Mouse (Mus musculus) embryonic facial prominence, embryonic 12.5 days (tissue): ENCODE results near the gene Slc27a5. TPM values are rescaled to one million over a fixed set of nuclear protein-coding genes. Genes with fewer than 3 reads are reported as not detected.

Experiments used
- ATAC-seq: fragments of 200-750 bp; cut with Nextera tagmentation; 2 replicates; pipeline ENCODE4 v1.8.0; 2017; ENCODE audit not compliant: insufficient number of reproducible peaks, insufficient read depth, low FRiP score, low TSS enrichment
- H3K27ac ChIP-seq: fragments of 300-500 bp; sonication (generic); 2 replicates; pipeline ENCODE4 v1.5.1; 2016; ENCODE audit warnings: mild to moderate bottlenecking
- H3K27me3 ChIP-seq: fragments of 300-500 bp; sonication (generic); 2 replicates; pipeline ENCODE4 v1.6.1; 2016; ENCODE audit warnings: mild to moderate bottlenecking, moderate library complexity
- H3K36me3 ChIP-seq: fragments of 300-500 bp; sonication (generic); 2 replicates; pipeline ENCODE4 v1.6.1; 2016; ENCODE audit warnings: mild to moderate bottlenecking
- H3K4me1 ChIP-seq: fragments of 300-500 bp; sonication (generic); 2 replicates; pipeline ENCODE4 v1.6.1; 2016
- H3K4me2 ChIP-seq: fragments of 300-500 bp; sonication (generic); replicated peaks from 2 replicates; pipeline ENCODE4 v1.6.1; 2016; ENCODE audit warnings: mild to moderate bottlenecking, moderate library complexity
- H3K4me3 ChIP-seq: fragments of 300-500 bp; sonication (generic); 2 replicates; pipeline ENCODE4 v1.5.1; 2016; ENCODE audit warnings: mild to moderate bottlenecking
- H3K9ac ChIP-seq: fragments of 300-500 bp; sonication (generic); 2 replicates; pipeline ENCODE4 v1.6.1; 2016; ENCODE audit warnings: mild to moderate bottlenecking, moderate library complexity
- H3K9me3 ChIP-seq: fragments of 300-500 bp; sonication (generic); 2 replicates; pipeline ENCODE4 v1.6.1; 2016; ENCODE audit warnings: mild to moderate bottlenecking, moderate library complexity
- WGBS: fragments of 180-500 bp; shearing (Covaris S2); methylation state at CpG from one replicate; pipeline ENCODE4 v1.1.7; 2016; 5-methylcytosine and 5-hydroxymethylcytosine counted together
- polyA plus RNA-seq: library from polyadenylated mRNA; unstranded; fragments of >200 nt; fragmentation: Nextera tagmentation; extraction: Ambion mirVana; gene quantifications from 2 replicates; pipeline ENCODE4 v1.2.1, GENCODE M21; 2016

The Slc27a5 gene
- polyA plus RNA-seq, 1 experiment from 2014 or later = not detected

DNA sequence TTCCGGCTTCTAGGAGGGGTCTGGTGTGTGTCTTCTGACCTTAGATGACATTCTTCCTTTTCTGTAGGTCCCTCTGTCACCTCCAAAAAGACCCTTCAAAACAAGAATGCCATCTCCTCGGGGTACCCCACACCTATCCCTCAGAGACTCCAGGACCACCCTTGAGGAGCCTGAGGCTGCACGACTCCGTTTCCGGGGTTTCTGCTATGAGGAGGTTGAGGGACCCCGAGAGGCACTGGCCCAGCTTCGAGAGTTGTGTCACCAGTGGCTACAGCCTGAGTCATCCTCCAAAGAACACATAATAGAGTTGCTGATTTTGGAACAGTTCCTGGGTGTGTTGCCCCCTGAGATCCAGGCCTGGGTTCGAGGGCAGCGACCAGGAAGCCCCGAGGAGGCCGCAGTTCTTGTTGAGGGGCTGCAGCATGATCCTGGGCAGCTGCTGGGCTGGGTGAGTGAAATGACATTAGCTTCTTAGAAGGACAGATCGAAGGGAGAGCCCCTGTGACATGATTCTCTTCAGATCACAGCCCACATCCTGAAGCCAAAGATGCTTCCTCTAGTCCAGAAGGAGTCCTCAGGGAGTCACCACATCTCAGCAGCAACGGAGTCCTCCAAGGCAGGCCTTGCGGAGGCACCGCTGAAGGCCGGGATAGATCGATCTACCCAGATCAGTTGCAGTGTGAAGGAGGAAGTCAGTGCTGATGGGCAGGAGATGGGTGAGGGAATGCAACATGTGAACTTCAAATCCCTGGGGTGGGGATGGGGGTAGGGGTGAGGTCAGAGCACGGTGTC, 18.9 kb downstream of the Slc27a5 start:
- peak overlapping the region; percentile 61 for H3K4me3 ChIP-seq
- H3K4me1 ChIP-seq = peaks cover 9% of the 10 kb centered on the region; the same call in 1 of the 2 replicates
- WGBS = 84% methylated on average over 18 of the region's 18 CpGs
- H3K27ac ChIP-seq = no peak overlapping the region
- H3K9ac ChIP-seq = no peak overlapping the region
- peaks cover 7% of the 10 kb centered on the region; the same call in 1 of the 2 replicates for H3K36me3 ChIP-seq
- peak overlapping the region; percentile 69 for H3K4me2 ChIP-seq
- no peaks in the 10 kb centered on the region for H3K27me3 ChIP-seq
- H3K9me3 ChIP-seq = no peaks in the 10 kb centered on the region
- ATAC-seq = no peak

DNA sequence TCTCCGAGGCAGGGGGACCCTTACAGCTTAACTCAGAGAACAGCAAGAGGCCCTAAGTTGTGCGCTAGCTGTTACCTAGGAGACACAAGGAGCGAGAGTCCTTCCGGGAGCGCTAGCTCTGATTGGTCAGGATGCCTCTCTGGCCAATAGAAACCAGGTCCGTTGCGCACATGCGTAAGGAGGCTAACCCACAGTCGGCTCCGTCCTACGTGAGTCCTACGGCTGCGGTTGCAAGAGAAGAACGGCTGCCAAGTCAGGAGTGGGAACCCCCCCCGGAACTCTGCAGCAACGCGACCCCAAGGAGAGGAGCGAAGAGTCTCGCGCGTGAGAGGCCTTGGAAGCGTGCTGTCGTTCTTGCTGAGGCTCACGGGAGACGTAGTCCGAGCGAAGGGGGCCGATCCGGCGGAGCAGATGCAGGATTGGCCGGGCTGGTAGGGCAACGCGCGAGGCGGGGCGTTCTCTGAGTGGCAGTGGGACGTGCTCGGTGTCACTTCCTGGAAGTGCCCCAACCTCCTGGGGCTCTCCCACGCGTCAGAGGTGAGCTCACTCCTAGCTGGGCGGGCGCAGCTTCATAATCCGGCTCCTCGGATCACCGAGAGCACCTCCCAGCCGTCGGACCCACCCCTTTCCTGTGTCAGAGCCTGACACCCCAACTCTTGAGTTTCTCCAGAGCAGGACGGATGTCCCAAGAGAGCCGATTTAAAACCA, 20.2 kb downstream of the Slc27a5 start, which contains the start of gene Zfp446:
Gene Zfp446 (plus strand): TSS at position 167 of the 708 bp plus-strand sequence.
- H3K36me3 ChIP-seq = peaks cover 7% of the 10 kb centered on the region; the same call in 1 of the 2 replicates
- WGBS = under 1% methylated on average over 49 of the region's 49 CpGs
- H3K27ac ChIP-seq = peak within 1 kb of the TSS; percentile 94
- peak within 1 kb of the TSS; percentile 69 for H3K4me2 ChIP-seq
- peaks cover 9% of the 10 kb centered on the region; the same call in 1 of the 2 replicates for H3K4me1 ChIP-seq
- H3K9me3 ChIP-seq = no peaks in the 10 kb centered on the region
- H3K27me3 ChIP-seq = no peaks in the 10 kb centered on the region
- peak within 1 kb of the TSS; percentile 63 for H3K9ac ChIP-seq
- ATAC-seq = peak; percentile 98
- H3K4me3 ChIP-seq = peak within 1 kb of the TSS; percentile 61

DNA sequence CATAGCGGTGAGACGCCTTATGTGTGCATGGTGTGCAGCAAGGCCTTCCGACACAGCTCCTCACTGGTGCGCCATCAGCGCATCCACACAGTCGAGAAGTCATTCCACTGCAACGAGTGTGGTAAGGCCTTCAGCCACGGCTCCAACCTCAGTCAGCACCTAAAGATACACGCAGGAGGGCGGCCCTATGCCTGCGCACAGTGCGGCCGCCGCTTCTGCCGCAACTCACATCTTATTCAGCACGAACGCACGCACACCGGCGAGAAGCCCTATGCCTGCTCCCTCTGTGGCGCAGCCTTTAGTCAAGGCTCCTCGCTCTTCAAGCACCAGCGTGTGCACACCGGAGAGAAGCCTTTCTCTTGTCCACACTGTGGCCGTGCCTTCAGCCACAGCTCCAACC, 27.1 kb downstream of the Slc27a5 start:
- H3K4me2 ChIP-seq = no peak overlapping the region
- peaks cover 40% of the 10 kb centered on the region for H3K36me3 ChIP-seq
- 94% methylated on average over 25 of the region's 25 CpGs for WGBS
- no peak for ATAC-seq
- no peaks in the 10 kb centered on the region for H3K27me3 ChIP-seq
- H3K9me3 ChIP-seq = no peaks in the 10 kb centered on the region
- no peak overlapping the region for H3K27ac ChIP-seq
- no peak overlapping the region for H3K4me3 ChIP-seq
- H3K4me1 ChIP-seq = peaks cover 10% of the 10 kb centered on the region
- no peak overlapping the region for H3K9ac ChIP-seq

DNA sequence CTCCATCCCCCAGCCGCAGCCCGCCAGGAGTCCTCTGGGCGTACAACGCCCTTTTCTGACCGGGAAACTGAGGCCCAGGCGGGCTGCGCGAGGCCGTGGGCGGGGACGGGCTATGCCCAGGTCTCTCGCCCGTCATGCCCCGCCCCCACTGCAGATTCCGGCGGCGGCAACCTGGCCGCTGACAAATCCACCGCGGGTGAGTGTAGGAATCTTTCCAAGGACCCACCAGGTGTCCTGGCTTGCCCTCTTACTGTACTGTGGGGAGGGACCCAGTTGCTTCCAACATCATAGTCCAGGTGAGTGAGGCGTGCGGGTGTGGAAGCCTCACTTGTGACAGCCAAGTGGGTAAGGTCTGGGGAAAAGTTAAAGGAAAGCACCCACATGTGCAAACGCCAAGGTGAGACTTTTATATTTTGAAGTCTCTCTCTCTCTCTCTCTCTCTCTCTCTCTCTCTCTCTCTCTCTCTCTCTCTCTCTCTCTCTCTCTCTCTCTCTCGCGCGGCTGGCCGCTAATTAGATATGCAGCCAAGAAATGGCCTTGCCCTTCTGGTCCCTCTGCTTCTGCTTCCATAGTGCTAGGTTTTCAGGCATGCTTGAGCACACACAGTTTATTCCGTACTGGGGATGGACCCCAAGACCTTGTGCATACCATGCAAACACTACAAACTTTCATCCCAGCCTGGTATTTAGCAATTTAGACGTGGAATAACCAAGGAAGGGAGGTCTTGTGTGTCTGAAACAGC, 31.7 kb downstream of the Slc27a5 start:
- Histone ChIP-seq H3K27me3 (no peaks in the 10 kb centered on the region), H3K27ac (peak overlapping the region; percentile 91), H3K36me3 (peaks cover 25% of the 10 kb centered on the region), H3K4me1 (peaks cover 10% of the 10 kb centered on the region), H3K4me3 (peak overlapping the region; percentile 90), H3K4me2 (peak overlapping the region; percentile 86), H3K9ac (peak overlapping the region; percentile 95), H3K9me3 (no peaks in the 10 kb centered on the region)
- peak; percentile 48 for ATAC-seq
- WGBS = under 1% methylated on average over 25 of the region's 29 CpGs

DNA sequence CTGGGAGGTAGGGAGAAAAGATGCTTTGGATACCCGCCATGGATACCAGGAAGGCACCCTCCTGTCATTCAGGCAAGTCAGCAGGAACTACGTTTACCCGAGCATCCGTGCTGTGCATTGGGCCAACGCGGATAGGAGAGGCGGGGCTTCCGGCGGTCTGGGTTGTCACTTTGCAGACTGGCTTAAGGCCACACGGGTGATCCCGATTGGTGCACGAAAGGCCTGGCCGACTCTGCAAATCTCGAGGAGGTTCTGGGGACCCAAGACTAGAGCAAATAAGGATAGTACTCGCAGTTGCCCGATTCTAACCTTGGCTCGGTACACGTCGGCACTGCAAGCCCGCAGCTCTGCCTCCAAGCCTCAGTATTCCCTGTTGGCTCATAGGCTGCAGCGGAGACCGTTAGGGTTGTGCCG, 32.3 kb downstream of the Slc27a5 start, which contains the start of gene Zfp324:
Gene Zfp324 (plus strand): TSS at position 161 of the 414 bp plus-strand sequence.
- peak; percentile 91 for ATAC-seq
- no peaks in the 10 kb centered on the region for H3K27me3 ChIP-seq
- under 1% methylated on average over 23 of the region's 23 CpGs for WGBS

DNA sequence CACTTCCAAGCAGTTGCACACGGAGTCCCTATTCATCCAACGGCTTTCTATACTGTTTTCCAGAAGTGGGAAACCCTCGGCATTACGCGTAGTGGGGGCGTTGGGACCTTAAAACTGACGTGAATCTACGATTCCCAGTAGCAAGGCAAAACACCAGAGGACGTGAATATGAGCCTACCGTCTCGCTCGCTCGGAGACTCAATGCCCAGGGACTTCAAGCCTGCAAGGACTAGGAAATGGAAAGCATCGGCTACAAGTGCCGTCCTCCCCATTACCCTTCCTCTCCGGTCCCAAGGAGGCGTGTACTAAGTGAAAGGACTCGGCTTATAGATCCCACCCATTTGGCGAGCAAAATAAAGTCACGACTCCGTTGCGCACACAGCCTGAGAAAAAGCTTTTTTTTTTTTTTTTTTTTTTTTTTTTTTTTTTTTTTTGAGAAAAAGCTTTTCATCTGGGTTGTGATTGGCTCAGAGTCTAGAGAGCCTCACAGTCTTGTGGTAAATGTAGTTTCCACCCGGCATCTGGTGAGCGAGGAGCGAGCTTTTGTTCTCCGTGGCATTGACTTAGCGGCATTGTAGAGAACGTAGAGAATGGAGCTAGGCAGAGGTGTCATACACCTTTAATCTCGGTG, 36.4 kb downstream of the Slc27a5 start:
- Histone ChIP-seq H3K27me3 (no peaks in the 10 kb centered on the region), H3K9me3 (no peaks in the 10 kb centered on the region), H3K4me3 (peak overlapping the region; percentile 38), H3K9ac (peak overlapping the region; percentile 50), H3K27ac (peak overlapping the region; percentile 81), H3K4me2 (peak overlapping the region; percentile 58), H3K4me1 (peaks cover 2% of the 10 kb centered on the region), H3K36me3 (no peaks in the 10 kb centered on the region)
- WGBS = 4% methylated on average over 29 of the region's 29 CpGs
- peak; percentile 61 for ATAC-seq

More for the DNA sequence above, 32.3 kb downstream of the Slc27a5 start, which contains the start of gene Zfp324:
- Histone ChIP-seq H3K4me1 (peaks cover 10% of the 10 kb centered on the region), H3K4me3 (peak within 1 kb of the TSS; percentile 90), H3K9ac (peak within 1 kb of the TSS; percentile 95), H3K9me3 (no peaks in the 10 kb centered on the region), H3K36me3 (peaks cover 19% of the 10 kb centered on the region), H3K27ac (peak within 1 kb of the TSS; percentile 91), H3K4me2 (peak within 1 kb of the TSS; percentile 86)

DNA sequence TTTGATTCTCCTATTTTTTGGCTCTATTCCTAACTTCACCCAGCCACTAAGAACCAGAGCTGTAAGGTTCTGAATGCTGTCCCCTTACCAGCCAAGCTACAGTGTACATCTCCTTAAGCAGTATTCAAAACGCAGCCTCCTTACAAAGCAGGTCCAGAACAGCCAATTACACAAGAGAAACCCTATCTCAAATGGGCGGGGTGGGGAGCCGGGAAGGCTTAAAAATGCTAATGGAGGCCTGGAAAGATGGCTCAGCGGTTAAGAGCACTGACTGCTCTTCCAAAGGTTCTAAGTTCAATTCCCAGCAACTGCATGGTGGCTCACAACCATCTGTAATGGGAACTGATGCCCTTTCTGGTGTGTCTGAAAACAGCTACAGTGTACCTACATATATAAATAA, 38.3 kb downstream of the Slc27a5 start:
- Histone ChIP-seq H3K4me2 (no peak overlapping the region), H3K4me1 (no peaks in the 10 kb centered on the region), H3K27ac (no peak overlapping the region), H3K9ac (no peak overlapping the region), H3K4me3 (no peak overlapping the region), H3K9me3 (no peaks in the 10 kb centered on the region), H3K36me3 (no peaks in the 10 kb centered on the region), H3K27me3 (no peaks in the 10 kb centered on the region)
- WGBS = 18% methylated on average over 4 of the region's 4 CpGs
- no peak for ATAC-seq

DNA sequence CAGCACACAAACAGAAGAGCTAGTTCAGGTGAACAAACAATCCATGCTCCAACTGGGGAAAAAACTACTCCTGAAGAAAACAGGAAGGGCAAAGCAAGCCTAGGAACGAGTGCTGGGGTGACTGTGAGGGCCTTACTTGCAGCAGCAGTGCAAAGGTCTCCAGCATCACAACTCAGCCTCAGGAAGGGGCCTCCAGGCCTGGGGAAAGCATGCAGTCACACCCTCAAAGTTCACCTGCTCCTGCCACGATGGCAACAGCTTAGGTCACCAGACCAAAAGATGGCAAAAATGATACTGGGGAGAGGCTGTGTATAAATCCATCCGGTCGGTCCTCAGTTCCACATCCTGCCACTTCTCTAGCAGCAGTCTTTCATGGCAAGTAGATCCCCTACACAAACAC, 39.0 kb downstream of the Slc27a5 start:
- Histone ChIP-seq H3K9ac (no peak overlapping the region), H3K27ac (no peak overlapping the region), H3K27me3 (no peaks in the 10 kb centered on the region), H3K4me3 (no peak overlapping the region), H3K36me3 (no peaks in the 10 kb centered on the region), H3K4me2 (no peak overlapping the region), H3K9me3 (no peaks in the 10 kb centered on the region), H3K4me1 (no peaks in the 10 kb centered on the region)
- ATAC-seq = no peak
- WGBS = 83% methylated on average over 4 of the region's 4 CpGs

DNA sequence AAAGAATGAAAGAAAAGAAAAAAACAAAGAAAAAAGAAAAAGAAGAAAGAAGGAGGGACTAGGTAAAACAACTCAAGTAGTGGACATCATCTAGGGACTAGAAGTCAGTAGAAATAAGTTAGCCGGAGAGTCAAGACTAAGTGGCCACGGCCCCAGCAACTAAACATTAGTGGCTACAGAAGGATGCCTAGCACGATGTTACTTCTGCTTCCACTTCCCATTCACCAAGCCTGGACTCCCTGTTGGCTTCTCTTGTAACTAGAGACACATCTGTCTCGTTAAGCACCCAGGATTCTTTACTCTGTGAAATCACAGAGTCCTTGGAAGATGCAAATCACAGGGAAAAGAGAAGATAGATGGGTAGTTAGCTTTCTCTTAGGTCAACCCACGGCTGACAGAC, 40.5 kb downstream of the Slc27a5 start:
- no peaks in the 10 kb centered on the region for H3K4me1 ChIP-seq
- no peaks in the 10 kb centered on the region for H3K9me3 ChIP-seq
- no peaks in the 10 kb centered on the region for H3K27me3 ChIP-seq
- no peak for ATAC-seq
- no peak overlapping the region for H3K9ac ChIP-seq
- no peaks in the 10 kb centered on the region for H3K36me3 ChIP-seq
- no peak overlapping the region for H3K4me3 ChIP-seq
- H3K27ac ChIP-seq = no peak overlapping the region
- WGBS = 66% methylated on average over 5 of the region's 5 CpGs
- H3K4me2 ChIP-seq = no peak overlapping the region

DNA sequence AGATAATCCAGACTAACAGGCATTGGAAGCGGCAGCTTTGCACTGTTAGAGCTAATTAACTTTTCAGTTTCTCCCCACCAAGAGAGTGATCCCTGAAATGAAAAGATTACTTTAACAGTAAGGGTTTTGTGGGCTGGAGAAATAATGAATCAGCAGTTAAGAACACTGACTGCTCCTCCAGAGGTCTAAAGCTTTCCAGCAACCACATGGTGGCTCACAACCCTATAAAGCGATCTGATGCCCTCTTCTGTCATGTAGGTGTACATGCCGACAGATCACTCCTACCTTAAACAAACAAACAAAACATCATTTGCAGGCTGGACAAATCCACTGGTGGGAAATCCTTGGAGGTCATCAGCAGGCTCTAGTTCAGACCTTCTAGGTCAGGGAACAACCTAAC, 43.1 kb downstream of the Slc27a5 start:
- no peaks in the 10 kb centered on the region for H3K9me3 ChIP-seq
- no peak overlapping the region for H3K9ac ChIP-seq
- no peaks in the 10 kb centered on the region for H3K36me3 ChIP-seq
- H3K27ac ChIP-seq = no peak overlapping the region
- 60% methylated on average over 3 of the region's 3 CpGs for WGBS
- H3K27me3 ChIP-seq = no peaks in the 10 kb centered on the region
- 0 out of 2 replicates have a peak, but pooled peaks cover 5% of the 10 kb centered on the region for H3K4me1 ChIP-seq
- no peak for ATAC-seq
- H3K4me2 ChIP-seq = no peak overlapping the region
- no peak overlapping the region for H3K4me3 ChIP-seq

DNA sequence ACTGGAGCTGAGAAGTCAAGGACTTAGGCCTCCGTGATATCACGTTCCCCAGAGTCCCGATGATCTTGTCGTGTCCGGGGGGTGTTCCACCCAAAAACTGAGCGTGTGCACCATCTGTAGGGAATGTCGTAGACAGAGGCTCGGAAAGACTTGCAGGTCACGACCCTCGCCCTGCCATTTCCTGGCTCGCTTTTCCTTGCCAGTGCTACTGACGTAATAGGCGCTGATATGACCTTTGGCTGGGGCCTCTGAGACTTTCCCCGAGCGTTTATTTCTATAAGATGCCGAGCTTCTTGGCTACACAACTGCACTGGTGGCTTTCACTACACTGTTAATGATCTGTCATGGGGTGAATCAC, 48.1 kb downstream of the Slc27a5 start:
- 4% methylated on average over 16 of the region's 16 CpGs for WGBS
- no peak for ATAC-seq
- no peaks in the 10 kb centered on the region for H3K36me3 ChIP-seq

More for the DNA sequence above, 48.1 kb downstream of the Slc27a5 start:
- peak overlapping the region; percentile 65 for H3K9ac ChIP-seq
- peak overlapping the region; percentile 81 for H3K4me2 ChIP-seq
- peak overlapping the region; percentile 44 for H3K4me3 ChIP-seq
- peak overlapping the region; percentile 79 for H3K27ac ChIP-seq
- H3K4me1 ChIP-seq = 0 out of 2 replicates have a peak, but pooled peaks cover 5% of the 10 kb centered on the region
- no peaks in the 10 kb centered on the region for H3K27me3 ChIP-seq
- H3K9me3 ChIP-seq = no peaks in the 10 kb centered on the region
